Mouse (Mus musculus): ENCODE measurements around the gene Nupl2.

Gene Nupl2

DNA sequence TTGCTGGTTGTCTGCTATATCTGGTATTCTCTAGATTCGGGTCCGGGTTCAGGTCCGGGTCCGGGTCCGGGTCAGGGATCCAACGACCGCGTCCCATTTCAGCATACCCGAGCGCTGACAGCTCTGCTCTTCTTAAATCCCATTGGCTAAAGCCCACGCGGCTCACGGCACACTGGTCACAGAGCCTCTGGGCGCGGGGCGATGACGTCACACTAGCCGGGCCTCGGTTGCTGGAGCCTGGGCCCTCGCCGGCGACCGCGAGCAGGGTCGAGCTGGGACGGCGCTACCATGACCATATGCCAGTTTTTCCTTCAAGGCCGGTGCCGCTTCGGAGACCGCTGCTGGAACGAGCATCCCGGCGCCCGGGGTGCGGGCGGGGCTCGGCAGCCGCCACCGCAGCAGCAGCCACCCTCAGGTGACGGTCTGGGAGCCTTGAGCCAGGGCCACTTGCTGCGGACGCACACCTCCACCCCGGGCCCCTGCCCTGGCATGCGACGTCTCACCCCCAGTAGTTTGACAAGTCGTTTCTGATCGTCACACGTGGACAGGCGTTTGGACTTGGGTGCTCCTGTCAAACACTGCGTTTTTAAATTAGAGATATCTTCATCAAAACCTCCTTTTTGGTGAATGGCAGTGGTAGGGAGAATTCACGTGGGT lies at the start of gene Nupl2:
TSS of gene Nupl2 (plus strand) at position 175 of the 657 bp plus-strand sequence.
- peak; percentile 96 for DNase-seq

DNA sequence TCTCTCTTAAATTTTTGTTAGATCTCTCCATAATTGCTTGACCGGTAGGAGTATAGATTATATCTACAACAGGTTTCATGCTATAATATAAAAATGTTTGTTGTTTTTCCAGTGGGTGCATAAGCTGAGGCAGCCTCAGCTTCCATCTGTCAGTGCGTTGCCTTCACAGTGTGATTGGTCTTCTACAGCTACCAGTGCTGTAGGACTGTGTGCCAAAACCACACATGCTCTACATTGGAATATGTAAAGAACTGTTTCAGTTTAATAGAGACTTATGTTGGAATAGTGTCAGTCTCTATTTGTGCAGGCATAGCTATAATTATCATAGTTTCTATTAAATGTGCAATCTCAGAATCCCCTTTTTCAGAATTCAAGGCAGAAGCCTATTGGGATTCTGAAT lies 42.5 kb upstream of the Nupl2 start:
- no peak for DNase-seq

DNA sequence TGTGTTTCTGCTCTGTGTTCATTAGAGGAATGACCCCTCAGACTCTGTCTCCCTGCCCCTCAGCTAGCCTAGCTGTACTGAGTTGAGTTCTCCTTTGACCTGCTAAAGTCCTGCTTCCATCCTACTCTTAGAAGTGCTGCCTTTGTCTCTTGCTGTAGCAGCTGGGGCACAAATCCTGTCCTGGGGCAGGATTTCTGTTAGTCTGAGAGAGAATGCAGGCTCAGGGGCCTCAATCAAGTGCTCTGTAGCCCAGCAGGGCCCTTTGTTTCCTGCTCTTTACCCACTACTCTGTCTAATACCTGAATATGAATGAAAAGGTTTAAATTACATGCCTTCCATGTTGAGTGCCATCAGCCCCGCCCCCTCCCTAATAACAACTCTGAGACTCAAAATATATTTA lies 40.6 kb upstream of the Nupl2 start:
- DNase-seq: no peak

DNA sequence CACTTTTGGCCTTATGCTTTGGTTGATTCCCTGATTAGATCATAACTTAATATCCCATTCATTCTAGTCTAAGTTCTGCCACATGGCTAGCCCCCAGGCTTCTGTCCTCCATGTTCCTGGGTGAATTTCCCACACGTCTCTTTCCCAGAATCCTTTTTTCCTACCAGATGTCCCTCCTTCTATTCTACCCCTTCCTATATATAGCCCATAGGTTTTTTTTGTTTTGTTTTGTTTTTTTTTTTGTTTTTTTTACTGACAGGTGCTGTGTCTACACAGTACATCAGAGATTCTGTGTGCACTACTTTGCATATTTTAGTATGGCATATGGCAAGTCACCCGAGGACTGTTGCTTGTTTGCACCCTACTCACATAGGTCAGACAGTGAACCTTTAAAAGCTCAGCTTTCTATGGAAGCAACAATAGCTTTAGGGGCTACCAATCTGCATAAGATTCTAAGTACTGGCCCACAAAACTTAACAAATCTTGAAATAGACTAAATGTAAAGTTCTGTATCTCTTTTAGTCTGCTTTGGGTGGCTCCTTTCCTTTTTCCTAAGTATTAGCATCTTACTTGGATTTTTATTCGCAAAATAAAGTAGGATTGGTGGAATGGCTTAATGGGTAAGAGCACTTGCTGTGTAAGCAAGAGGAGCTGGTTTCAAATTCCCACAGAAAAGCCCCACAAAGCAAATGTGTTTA lies 40.0 kb upstream of the Nupl2 start:
- no peak for DNase-seq

DNA sequence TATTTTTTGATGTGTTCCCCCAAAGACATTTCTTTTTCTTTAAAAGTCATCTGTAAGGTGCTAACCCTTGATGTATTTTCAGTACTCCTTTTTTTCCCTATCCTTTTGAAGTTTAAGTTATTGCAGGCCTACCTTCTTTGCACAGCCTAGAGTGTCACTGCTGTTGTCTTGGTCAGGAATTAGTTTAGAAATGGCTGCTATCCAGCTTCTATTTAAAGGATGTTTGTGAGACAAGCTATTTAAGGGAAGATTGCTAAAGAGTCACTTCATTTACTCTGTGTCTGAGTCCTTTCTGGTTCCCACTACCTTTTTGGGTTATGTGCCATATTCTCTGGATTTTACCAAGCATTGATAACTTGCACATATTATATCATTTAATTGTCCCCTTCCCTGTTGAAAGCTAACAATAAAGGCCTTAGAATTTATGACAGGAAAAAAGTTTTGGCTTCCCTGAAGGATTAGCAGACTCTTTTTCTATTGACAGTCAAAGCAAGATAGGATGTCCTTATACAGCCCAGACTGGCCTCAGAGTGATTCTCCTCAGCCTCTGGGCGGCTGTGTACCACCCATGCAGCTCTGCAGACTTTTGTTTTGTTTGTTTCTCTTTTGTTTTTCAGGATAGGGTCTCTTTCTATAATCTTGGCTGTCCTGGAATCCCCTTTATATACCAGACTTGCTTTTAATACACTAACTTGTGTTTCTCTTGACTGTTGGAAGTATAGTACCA lies 38.7 kb upstream of the Nupl2 start:
- DNase-seq: no peak

DNA sequence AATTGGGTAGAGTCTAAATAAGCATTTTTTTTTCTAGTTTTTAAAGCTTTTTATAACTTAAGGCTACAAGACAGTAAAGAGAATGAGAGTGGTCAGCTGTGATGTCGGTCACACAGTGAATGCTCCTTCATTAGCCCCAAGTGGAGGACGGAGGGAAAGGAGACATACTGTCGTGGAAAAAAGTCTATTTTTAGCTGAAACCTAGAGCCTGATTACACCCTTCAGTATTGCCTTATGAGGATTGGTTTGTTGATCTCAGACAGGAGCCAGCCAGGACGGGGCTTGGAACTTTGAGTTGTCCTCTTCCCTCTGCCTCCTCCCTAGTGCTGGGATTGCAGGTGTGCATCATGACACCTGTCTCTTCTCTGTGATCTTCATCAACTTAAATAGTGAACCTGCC lies 37.8 kb upstream of the Nupl2 start:
- DNase-seq: no peak

DNA sequence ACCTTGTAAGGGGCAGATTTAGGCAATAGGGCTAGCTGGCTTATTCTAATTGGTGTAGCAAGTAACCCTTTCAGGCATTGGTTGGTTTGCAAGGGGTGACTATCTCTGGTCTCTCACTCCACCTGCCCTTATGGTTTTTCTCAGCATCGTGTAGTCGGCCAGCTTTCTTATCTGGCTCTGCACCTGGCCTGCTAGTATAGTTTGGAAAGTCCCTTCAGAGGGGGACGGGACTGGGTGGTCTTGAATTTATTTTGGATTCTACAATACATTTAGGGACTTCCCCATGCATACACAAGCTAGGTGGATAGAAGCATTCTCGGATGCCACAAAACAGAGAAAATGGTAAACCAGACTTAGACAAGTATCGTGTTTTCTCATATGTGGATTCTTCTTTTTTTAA lies 17.8 kb upstream of the Nupl2 start:
- DNase-seq: no peak

DNA sequence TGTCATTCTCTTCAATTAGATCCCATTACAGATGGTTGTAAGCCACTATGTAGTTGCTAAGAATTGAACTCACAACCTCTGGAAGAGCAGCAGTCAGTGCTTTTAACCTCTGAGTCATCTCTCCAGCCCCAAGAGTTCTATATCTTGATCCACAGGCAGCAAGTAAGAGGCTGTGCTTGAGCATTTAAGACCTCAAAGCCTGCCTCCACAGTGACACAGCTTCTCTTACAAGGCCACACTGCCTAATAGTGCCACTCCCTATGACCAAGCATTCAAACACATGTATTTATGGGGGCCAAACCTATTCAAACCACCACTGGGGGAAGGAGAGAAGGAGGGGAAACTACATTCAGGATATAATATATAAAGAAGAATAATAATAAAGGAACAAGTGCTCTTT lies 12.6 kb upstream of the Nupl2 start:
- no peak for DNase-seq

DNA sequence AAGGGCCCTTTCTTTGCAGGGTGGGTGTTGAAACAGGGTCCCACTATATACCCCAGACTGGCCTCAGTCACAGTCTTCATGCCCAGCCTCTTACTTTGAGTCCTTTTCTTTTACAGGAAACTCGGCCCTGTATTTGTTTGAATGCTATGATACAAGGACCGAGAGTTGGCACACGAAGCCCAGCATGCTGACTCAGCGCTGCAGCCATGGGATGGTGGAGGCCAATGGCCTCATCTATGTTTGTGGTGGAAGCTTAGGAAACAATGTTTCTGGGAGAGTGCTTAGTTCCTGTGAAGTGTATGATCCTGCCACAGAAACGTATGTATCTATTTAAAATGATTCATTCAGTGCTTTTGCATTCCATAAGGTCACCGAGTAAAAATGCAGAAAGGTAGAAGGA lies 8.0 kb upstream of the Nupl2 start:
- DNase-seq: no peak

DNA sequence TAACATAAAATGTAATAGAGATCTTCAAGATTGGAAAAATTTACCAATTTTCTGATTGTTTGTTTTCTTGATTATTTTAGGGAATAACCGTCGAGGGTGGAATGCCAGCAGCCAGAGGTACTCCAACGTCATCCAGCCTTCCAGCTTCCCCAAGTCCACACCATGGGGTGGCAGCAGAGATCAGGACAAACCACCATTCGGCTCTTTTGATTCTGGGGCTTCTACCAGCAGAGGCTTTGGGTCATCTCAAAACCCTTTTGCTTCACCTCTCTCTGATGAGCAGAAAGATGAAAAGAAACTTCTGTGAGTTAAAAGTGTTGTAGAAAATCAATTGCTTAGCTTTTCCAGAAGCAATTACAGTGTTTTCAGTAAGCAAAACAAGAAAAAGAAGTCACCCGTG lies 2.5 kb downstream of the Nupl2 start:
- peak; percentile 21 for DNase-seq

DNA sequence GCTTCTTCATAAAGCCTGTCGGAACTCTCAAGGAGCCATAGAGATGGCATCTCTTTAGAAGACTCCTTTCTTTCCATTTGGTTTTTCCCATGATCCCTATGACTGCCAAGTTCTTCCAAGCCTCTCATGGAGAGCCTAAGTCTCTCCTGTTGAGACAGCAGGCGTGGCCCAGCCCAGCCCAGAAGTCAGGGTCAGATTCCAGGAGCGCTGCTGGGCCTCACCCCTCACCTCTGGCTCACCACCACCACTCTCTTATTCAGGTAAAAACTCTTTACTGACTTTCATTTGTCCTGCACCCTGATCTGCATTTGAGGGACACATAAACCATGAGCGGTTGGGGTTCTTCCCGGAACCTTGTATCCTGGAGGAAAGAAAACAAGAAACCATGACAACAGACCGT lies 5.1 kb downstream of the Nupl2 start:
- DNase-seq: no peak

DNA sequence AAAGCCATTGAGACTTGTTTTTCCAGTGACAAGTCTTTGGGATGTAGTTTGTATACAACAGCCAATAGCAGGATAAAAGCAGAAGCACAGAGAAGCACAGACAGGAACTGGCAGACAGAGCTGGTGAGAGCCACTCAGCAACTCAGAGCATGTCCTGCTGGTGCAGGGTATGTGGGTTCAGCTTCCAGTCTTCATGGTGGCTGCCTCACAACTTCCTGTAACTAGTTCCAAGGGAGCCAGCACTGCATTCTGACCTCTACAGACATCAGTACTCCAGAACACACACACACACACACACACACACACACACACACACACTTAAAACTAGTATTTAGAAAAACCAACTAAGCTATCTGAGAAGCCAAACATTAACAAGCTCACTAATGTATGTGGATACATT lies 7.3 kb downstream of the Nupl2 start:
- DNase-seq: no peak

DNA sequence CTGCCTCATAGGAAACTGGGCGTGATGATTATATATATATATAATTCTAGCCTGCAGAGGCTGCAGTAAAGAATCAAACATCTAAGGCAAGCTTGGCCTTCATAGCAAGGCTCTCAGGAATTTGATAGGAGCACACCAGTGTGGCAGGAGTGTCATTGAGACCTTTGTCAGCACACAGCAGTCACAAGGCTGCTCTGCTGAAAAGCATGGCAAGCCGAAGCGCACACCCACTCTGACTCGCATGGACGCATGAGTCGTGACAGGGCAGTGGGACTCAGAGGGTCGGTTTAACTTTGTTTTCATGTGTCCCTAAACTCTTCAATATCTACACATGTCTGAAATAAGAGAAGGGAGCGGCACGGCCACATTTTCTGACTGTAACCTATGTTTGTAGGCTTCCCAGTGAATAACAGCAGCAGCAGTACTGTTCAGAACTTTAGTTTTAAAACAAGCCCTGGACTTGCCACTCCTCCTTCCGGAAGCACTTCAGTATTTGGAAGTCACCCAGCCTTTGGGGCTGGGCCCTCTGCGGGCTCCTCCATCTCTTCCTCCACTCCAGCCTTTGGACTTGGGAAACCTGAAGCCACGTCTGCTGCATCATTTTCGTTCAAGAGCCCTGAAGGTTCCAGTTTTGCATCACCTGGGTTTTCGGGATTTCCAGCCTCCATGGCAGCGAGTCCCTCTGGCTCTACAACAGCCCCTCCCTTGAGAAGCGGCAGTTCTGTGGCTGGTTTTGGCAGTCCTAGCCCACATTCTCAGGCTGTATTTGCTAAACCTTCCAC lies 16.9 kb downstream of the Nupl2 start:
- DNase-seq: no peak

DNA sequence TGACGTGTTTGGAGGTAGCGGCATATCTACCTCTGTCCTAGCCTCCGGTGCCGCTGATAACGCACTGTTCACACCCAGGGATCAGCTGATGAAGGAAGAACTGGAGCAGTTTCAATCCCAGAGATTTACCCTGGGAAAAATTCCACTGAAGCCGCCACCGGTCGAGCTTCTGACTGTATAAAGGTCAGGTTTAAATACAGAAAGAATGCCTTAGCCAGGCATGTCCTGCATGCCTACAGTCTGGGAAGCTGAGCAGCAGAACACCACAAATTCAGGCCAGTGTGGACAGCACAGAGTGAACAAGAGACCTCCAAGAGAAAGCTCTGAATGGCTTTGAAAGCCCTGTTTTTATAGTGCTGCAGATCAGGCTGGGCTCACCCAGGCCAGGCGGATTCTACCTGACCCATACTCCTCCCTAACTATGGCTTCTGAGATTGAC lies 17.6 kb downstream of the Nupl2 start:
- no peak for DNase-seq

DNA sequence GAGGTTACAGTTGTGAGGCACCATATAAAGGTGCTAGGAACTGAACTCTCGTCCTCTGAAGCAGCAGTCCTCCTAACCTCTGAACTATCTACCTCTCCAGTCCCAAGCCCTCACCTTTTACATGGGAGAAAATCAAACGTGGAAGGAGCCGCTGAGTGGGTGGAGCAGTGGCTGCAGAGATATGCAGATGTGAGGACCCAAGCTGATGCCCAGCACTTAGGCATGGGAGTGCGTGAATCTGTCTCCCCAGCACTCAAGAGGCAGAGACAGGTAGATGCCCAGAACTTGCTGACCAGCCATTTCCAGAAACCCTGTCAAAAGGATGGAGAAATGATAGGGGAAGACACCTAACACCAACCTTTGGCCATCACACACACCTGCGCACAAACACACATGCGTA lies 18.3 kb downstream of the Nupl2 start:
- DNase-seq: no peak

DNA sequence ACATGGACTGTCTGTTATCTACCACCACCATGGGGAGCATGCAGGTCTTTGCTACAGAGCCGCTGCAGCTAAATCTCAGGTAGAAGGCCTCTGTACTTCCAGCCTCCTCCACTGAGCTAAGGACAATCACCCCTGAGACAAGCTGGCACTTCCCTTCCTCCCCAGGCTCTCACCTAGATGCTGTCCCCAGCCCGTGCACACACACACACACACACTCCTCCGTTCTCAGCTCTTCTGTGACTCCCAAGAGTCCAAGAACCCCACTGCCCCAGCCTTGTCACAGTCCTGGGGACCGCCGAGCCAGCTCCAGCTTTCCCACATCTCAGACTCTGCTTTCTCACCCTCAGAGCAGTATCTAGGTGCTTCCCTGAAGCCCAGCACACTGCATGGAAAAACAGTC lies 19.2 kb downstream of the Nupl2 start:
- no peak for DNase-seq

DNA sequence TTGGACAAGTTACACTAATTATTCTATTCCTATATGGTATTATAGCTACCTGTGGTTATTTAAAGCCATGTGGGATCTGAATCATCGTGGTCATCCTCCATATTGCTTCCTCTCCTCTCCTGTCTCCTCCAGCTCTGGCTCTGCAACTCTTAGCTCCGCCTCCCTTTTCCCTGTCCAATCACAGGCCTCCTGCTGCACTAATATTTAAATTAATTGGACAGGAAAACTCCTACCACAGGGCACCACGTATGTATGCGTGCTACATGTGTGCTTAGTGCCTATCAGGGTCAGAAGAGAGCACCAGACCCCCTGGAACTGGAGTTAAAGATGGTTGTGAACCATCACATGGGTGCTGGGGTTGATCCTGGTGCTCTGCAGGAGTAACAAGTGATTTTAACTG lies 23.7 kb downstream of the Nupl2 start:
- no peak for DNase-seq

DNA sequence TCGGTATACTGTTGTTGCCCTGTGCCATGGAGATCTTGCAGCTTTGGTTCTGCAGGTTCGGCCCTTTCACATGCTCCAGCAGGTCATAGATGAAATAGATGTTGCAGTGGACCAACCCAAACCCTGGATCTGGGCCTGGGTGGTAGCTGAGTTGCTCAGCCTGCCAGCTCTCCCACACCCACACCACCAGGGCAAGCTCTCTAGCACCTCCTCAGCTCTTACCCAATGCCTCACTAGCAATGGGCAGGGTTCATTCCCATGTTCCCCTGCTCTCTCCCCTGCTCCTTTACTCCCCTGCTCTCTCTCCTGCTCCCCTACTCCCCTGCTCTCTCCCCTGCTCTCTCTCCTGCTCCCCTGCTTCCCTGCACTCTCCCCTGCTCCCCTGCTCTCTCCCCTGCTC lies 27.1 kb downstream of the Nupl2 start:
- DNase-seq: peak; percentile 42

DNA sequence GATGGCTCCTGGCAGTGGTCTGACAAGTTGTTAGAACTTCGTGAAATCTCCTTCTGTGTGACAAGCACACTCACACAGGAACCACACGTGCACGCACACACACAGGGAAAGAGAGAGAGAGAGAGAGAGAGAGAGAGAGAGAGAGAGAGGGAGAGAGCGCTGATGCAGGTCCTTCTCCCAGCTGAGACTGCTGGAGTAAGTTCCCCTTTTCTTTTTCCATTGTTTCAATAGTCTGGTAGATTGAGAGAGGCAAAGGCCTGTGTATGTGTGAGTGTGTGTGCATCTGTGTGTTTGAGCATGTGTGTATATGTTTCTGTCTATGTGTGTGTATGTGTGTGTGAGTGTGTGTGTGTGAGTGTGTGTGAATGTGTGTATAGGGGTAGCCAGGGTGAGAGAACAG lies 36.2 kb downstream of the Nupl2 start:
- DNase-seq: no peak

DNA sequence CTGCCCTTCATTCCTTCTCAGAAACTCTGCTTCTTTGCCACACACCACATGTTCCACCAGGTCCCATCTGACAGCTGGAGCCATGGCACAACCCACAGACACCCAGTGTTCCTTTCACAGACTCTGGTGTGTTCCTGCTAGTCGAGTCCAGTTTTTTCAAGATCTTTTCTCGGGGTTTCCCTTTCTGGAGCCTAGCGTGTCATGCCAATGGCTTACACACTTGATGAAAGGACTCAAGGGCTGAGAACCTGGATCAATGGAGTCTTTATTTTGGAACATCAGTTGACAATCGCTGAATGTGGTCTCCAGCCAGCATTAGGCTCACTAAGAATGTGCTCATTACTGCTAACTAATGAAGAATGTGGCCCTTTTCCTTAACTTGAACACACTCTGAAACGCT lies 37.7 kb downstream of the Nupl2 start:
- DNase-seq: no peak

DNA sequence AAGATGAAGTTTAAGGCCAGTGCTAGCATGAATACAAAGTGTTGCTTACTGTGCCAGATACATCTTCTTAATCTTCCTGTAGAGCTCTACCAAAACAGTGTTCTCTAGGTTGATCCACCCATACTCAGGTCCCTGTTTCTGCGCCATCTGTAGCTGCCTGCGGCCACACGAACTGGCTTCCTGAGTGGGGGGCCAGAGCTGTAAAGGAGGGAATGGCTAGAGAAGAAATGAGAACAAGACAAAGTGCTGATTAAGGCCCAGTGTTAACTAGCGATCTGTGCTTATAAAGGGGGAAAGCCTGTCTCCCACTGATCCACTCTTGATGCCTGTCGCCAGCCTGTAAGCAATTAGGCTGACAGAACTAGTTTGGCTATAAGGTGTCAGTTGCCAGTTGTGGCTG lies 38.5 kb downstream of the Nupl2 start:
- DNase-seq: no peak

DNA sequence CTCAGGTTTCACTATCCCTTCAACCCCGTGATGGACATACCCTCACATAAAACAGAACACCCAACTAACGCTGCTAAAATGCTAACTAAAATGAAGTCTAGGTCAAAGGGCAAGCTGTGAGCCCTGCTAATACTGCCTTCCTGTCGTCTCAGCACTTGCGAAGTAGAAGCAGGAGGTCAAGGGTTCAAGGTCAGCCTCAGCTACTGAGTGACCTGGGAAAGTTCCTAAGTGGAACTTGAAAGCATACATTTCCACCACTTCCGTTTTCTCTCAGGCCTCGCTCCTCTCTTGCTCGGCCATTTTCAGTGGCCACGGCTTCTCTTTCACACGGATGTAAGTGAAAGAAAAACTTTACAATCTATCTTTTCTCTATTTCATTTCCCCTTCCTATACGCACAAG lies 43.2 kb downstream of the Nupl2 start:
- DNase-seq: no peak

DNA sequence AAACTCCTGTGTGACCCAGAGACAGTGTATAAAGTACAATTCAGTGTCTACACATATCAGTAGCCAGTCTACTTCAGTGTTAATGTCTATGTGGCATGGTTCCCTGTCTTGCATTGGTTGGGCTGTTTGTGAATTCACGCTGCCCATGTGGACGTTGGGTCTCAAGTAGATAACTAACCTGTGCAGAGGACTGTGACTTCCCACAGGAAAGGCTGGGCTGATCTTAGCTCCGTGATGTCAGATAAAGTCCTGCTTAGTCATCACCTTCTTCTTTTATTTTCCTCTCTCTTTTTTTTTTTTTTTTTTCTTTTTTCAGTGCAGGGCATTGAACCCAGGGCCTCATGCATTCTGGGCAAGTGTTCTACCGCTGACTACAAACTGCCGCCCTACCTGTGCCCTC lies 43.7 kb downstream of the Nupl2 start:
- DNase-seq: no peak

All from lung, postnatal 10 days (tissue).